Mouse (Mus musculus): ENCODE results near the gene Klf8. TPM values are rescaled to one million over a fixed set of nuclear protein-coding genes. Genes with fewer than 3 reads are reported as not detected.

Gene Klf8
- 1 to 10 TPM in 1 of 2 experiments, under 1 TPM in 1; 0.78 to 3.4 TPM for polyA plus RNA-seq (2017; shearing (Covaris generic))

DNA sequence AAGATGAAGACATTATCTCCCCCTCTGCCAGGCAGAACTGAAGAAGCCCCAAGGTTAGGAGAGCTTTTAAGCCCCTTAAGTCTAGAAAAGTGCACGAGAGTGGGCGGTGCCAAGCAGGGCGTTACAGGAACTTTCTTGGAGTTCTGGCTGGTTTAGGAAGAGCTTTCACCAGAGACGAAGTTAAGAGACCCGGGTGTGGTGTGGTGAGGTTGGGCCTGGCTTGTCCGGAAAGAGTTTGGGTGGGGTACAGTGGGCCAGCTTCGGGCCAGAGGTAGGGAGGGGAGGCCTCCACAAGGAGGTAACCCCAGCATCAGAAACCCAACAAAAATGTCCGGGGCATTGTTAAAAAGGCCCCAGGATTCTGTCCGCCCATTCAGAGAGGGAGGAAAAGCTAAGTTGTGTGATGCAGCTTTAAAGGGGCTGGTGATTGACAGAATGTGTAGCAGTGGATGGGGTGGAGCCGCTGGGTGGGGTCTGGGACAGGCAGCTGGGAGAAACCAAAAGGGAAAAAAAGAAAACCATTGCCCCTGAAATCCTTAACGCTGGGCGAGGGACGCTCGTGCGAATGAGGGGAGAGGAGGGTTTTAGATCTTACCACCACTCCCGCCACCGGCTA, at the start of gene Klf8:
Gene Klf8 (plus strand): TSS at position 163 of the 616 bp plus-strand sequence.

Other genes with a start within 250 kb of the Klf8 start
- gene Usp51, start 231.0 kb upstream of the Klf8 start, polyA plus RNA-seq (2017; shearing (Covaris generic)) = under 1 TPM in 1 of 2 experiments, not detected in 1; 0.07 TPM
- 1 to 10 TPM in 1 of 2 experiments, under 1 TPM in 1; 0.33 to 4.1 TPM for gene Mageh1, start 199.9 kb upstream of the Klf8 start, polyA plus RNA-seq (2017; shearing (Covaris generic))
- not detected for gene Foxr2, start 118.7 kb upstream of the Klf8 start, polyA plus RNA-seq (2017; shearing (Covaris generic))
- gene Rragb, start 97.5 kb upstream of the Klf8 start, polyA plus RNA-seq (2017; shearing (Covaris generic)) = 10 to 100 TPM; 11.3 to 12.6 TPM